Mouse (Mus musculus): ENCODE measurements around the gene 2010111I01Rik.

The 2010111I01Rik gene

DNA sequence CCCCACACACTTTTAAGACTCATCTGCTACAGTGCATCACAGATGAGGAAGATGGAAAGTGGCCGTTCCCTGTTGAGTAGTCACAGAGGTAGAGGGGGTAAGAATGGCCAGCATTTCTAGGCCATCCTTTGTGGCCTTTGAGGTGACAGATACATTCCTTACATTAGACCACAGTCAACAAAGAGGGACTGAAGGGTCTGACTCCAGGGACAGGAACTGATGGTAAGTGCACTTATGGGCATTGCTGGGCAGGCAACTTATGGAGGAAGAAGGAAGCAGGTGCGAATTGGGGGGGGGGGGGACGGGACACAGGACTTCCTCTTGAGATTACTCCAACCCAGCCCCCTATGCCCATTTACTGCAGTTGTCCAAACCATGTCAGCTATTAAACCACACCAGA lies 187.8 kb downstream of the 2010111I01Rik start:
- no peak for DNase-seq (ENCODE audit: low read depth)

DNA sequence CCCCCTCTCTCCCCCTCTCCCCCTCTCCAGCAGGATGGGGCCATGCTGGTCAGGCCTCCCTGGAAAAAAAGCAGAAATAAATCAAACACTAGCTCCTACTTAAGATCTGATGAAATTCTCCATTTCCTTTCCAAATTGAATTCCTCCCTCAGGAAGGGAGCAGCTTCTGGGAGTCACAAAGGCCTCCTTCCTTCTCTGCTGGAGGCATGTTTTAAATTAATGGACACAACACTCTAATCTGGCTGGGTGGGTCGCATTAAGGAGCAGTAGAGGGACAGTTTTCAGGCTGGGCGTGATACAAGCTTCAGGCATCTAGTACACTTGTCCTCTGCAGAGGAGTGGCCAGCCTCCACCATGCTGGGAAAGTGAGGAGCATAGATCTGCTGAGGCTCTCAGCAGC lies 188.7 kb downstream of the 2010111I01Rik start:
- DNase-seq (ENCODE audit: low read depth), result no peak

DNA sequence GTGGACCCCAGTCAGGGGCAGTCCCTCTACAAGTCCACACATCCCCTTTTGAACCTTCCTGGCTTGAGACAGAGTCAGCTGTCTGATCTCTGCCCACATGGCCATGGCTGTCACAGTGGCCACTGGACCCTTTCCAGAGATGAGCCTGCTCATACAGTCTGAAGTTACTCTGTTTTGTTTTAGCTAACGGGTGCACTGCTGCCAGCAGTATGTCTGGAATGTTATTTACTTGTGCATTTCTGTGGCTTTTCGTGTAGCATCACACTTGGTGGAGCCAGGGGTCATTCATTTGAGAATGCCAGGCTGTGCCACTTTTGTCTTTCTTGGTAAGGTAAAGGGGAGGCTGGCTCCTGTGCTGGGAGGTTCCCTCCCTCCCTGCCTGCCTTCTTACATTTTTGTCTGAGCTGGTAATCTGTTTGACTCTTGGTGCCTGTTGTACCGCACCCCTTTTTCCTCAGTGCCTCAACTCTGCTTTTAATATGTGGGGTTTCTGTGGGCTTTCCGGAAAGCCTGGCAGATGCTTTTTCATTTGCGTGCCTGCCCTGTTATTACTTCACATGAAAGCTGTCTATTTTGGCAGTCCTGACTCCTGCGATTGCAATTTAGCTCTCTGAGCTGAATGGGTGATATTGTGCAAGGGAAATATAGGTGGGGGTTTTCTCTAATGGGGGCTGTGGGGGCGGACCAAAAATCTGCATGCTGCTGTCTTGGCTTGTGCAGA lies 190.3 kb downstream of the 2010111I01Rik start:
- no peak for DNase-seq (ENCODE audit: low read depth)

DNA sequence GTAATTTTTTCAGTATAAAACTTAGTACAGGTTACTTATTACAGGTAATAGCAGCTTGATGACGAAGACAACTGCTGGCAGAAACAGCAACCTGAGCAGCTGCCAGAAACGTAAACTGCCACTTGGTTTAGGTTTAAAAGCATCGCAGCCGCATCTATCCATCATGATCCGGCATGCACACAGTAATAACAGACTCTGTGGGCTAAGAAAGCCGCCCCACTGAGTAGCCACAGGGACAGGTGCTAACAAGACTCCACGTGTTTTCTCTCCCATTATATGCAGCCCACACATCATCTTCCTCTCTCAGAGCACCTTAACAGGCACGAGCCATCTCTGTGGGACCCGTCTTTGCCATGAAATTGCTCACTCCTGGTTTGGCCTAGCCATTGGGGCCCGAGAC lies 191.6 kb downstream of the 2010111I01Rik start:
- DNase-seq (ENCODE audit: low read depth), result no peak

- no peak for DNase-seq (ENCODE audit: low read depth)
Measured at GRCm38 (mm10) chr13:63170282-63171073, 205.8 kb downstream of the 2010111I01Rik start.

DNA sequence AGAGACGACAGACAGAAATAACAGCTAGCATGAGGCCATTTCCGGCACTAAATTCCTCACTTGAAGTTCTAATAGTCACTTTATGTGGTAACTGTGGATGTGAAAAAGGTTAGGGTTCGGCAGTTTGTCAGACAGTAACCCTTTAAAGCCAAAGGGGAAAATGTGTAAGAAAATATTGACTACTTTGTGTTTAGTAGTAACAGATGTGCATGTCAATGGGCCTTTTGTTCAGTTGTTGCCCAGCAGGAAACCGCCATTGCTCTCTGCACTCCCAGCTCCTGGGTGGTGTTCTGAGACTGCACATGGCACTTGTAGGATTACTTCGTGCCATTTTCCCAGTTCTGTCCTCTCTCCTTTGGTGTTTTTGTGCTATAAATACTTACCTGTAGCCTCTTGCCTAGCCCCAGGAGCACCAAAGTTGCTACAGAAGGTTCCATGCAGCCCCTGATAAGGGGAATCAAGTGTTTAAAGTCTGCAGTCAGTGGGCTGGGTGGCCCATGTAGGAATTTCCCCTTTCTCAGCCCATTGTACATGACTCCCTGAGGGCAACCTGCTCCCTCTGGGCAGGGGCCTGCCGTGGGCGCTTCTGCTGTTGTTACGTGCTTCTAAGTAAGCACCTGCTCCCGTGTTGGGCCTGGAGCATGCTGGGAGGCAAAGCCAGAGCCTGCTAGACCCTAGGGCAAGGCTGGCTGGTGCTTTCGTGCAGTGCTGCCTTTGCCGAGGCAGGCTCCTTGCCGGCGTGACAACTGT lies 206.8 kb downstream of the 2010111I01Rik start:
- no peak for DNase-seq (ENCODE audit: low read depth)

GRCm38 (mm10) chr13:63172097-63172445 lies 207.4 kb downstream of the 2010111I01Rik start:
- DNase-seq (ENCODE audit: low read depth), result no peak

- no peak for DNase-seq (ENCODE audit: low read depth)
Measured at GRCm38 (mm10) chr13:63174252-63175020, 209.7 kb downstream of the 2010111I01Rik start.

DNA sequence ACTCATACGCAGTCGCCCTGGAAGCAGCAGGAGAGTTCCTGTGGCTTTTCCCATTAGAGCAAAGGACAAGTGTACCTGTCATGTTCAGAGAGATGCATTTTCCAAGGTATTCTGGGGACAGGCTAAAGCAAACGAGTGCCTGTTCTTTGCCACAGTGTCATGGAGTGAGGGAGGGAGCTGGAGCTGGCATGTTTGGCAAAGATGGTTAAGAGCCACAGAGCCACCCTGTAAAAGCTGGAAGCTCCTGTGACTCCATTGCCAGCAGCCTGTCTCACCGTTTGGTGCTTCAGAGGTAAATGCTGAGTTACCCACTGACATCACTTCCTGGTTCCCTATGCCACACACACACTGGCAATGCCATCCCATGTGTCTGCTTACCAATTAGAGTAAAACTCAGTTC lies 211.4 kb downstream of the 2010111I01Rik start:
- DNase-seq (ENCODE audit: low read depth), result no peak

DNA sequence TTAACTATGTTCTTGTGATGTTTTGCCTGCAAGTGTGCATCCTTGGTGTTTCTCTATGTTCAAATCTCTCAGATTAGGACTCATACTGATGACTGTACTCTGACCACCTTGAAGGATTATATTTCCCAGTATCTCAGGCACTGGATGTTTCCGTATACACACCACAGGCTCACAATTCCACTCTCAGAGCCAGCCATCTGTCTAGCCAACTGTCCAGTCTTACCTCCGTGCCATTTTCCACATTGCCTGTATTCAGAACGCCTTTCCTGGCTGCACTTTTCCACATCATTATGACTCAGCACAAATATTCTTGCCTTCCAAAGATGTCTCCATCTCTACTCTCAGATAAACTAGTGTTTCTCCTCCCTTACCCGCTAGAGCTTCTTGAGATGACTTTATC lies 212.5 kb downstream of the 2010111I01Rik start:
- DNase-seq (ENCODE audit: low read depth), result no peak

DNA sequence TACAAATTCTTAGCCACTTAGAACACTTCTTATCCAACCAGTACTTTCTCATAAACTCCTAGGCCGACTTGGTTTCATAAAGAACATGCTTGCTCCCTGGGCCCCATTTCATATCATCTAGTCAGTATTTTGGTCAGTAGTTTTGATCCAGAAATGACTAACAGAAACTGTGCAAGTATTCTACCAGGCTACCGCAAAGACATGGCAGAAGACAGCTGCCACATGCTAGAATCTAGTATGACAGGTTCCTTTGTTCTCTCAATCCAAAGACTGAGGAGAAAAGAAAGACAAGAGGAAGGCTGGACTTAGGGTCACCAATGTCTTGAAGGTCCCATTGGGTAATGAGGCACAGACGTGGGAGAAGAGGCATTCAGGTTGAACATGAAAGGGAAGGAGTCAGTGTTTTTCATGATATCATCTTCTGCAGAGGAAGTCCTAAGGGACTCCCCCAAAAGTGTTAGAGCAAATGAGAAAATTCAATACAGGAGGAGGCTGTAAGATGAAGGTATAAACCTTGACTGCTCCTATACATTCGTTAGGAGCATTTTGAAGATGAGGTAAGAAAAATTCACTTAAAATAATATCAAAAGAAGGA lies 216.0 kb downstream of the 2010111I01Rik start:
- DNase-seq (ENCODE audit: low read depth), result peak; percentile 71

- no peak for DNase-seq (ENCODE audit: low read depth)
Measured at GRCm38 (mm10) chr13:63184946-63185345, 220.3 kb downstream of the 2010111I01Rik start.

DNA sequence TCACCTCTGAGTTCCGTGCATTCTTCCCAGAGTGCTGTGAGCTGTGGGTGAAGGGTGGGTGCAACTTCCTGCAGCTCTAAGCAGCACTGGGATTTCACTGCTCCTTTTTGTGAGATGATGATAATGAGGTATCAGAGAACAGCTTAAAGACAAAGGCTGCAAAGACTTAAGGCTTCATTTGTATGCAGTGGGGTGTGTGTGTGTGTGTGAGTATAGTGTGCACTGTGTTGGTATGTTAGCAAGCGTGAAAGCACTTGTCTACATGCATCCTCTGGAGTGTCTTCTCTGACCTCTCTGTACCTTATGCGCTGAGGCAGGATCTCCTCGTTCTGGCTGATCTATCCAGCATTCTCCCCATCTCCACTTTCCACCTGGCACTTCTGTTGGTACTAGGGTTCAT lies 221.5 kb downstream of the 2010111I01Rik start:
- DNase-seq (ENCODE audit: low read depth), result no peak

GRCm38 (mm10) chr13:63186642-63187041 lies 221.9 kb downstream of the 2010111I01Rik start:
- DNase-seq (ENCODE audit: low read depth), result no peak

DNA sequence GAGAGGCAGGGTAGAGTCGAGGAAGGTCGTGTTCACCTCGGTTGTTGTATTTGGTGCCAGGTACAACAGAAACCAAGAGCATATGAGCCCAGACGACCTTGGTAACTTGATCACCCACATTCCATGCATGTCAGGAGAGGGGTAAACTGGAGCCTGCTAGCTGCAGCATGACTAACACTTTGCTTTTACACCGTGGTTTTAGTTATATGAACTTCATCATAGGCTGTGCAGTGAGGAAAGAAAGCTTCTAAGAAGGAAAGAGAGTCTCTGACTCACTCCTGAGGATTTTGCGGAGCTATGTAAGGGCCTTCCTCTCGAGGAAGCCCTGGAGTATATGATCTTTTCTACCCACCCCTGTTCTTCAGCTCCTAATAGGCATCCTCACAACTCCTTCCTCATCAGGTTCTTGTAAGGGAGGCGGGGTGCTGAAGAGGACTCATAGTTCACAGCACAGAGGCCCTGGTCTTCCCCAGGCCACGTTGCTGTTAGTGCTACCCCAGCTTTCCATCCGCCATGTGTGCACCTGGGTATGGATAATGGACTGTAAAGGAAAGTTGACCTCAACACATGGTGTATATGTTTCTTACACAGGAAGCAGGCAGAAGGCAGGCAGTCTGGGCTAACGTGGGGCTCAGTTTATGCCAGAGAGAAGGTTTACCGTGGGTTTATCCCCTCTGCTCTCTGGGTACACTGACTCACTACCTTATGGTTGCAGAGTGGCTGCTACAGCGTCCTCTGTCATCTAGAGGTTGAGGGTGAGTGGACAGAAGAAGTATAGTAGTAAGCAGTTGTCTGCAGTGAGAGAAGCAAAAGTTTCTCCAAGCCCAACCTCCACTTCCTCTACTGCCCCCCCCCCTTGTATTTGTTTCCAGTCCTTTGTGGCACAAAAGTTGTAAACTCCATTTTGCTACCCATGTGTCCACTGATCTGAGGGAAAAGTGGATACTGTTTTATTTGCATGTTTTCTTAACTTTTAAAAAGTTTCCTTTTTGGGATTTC lies 222.8 kb downstream of the 2010111I01Rik start:
- peak; percentile 48 for DNase-seq (ENCODE audit: low read depth)

DNA sequence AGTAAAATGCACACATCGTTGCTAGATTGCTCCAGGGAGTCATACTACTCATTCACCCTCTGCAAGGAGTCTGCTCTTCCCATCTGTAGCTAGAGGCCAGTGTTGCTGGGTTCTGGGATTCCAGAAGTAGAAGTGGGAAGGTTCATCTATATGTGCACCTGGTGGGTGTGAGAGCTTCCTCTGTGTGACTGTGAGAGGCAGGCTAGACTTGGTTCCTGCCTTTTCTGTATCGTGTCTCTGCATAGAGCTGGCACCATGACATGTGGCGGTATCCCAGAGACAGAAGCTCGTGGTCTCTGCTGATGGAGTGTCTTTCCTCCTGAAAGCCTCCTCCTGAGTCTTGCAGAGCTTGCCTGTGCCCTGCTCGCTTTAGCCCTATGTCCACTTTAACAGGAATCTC lies 223.6 kb downstream of the 2010111I01Rik start:
- DNase-seq (ENCODE audit: low read depth), result no peak

GRCm38 (mm10) chr13:63188811-63189210 lies 224.1 kb downstream of the 2010111I01Rik start:
- DNase-seq (ENCODE audit: low read depth), result no peak

GRCm38 (mm10) chr13:63193423-63193822 lies 228.7 kb downstream of the 2010111I01Rik start:
- DNase-seq (ENCODE audit: low read depth), result no peak

DNA sequence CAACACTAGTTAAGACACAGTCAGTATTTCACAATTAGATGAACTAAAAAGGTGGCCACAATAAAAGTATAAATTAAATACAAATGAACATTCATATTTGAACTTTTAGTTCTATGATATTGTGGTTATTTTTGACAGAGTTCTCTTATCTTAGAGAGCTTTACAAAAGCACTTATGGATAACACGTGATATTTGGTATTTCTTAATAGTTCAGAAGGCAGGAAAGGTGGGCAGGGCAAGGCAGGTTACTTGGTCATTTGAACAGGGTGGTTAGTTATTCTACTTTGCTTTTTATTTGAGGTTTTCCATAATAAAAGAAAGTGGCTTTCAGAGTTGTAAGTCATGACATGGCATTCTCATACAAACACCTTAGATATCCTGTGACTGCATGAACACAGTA lies 233.3 kb downstream of the 2010111I01Rik start:
- DNase-seq (ENCODE audit: low read depth), result no peak

DNA sequence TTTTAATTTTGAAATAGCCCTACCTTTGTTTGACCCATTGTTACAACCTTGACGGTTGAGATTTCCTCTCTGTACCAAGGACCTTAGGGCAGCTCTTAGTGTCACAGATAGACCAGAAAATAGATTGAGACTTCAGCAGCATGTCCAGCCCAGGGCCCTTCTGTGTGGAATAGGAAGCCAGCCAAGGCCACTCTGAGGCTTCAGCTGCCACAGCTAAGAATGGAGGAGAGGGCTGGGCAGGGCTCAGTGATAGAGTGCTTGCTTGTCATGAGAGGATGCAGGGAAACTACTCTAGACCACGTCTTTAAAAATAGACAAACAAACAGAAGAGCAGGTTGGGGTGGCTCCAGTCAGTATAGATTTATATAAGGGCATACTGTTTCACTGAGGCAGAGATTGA lies 234.9 kb downstream of the 2010111I01Rik start:
- DNase-seq (ENCODE audit: low read depth), result no peak
